Mouse (Mus musculus): ENCODE data around the gene Elf3. TPM values are rescaled to one million over a fixed set of nuclear protein-coding genes. Genes with fewer than 3 reads are reported as not detected.

Elf3 gene
- polyA plus RNA-seq, 1 experiment from 2014 or later, result 0.25 TPM

GRCm38 (mm10) chr1:135205257-135205656 is 53.1 kb downstream of the Elf3 start:
- DNase-seq, result no peak
- H3K27ac ChIP-seq (replicated peaks; ENCODE audit: low read depth, low read length), result no peak overlapping the region
- no peaks in the 10 kb centered on the region for H3K36me3 ChIP-seq (ENCODE audit: control insufficient read depth, insufficient read depth, low read length)
- no peaks in the 10 kb centered on the region for H3K4me1 ChIP-seq (ENCODE audit: control insufficient read depth, insufficient read depth, low read length)
- 55% methylated on average over 4 of the region's 4 CpGs for WGBS
- H3K4me3 ChIP-seq (replicated peaks; ENCODE audit: low read depth, low read length), result no peak overlapping the region
- no peak for ATAC-seq (ENCODE audit: low FRiP score, low TSS enrichment)
- H3K9ac ChIP-seq (replicated peaks; ENCODE audit: low read length), result no peak overlapping the region
- no peak overlapping the region for H3K4me2 ChIP-seq (ENCODE audit: low read length)
- no peaks in the 10 kb centered on the region for H3K9me3 ChIP-seq (ENCODE audit: control insufficient read depth, low read length)
- H3K27me3 ChIP-seq (ENCODE audit: control insufficient read depth, insufficient read depth, low read length), result no peaks in the 10 kb centered on the region

- ATAC-seq (ENCODE audit: low FRiP score, low TSS enrichment) (no peak), DNase-seq (no peak)
- peaks cover 1% of the 10 kb centered on the region for H3K4me1 ChIP-seq (ENCODE audit: control insufficient read depth, insufficient read depth, low read length)
- no peak overlapping the region for H3K9ac ChIP-seq (replicated peaks; ENCODE audit: low read length)
- no peaks in the 10 kb centered on the region for H3K36me3 ChIP-seq (ENCODE audit: control insufficient read depth, insufficient read depth, low read length)
- H3K27ac ChIP-seq (replicated peaks; ENCODE audit: low read depth, low read length), result no peak overlapping the region
- H3K27me3 ChIP-seq (ENCODE audit: control insufficient read depth, insufficient read depth, low read length), result no peaks in the 10 kb centered on the region
- no peaks in the 10 kb centered on the region for H3K9me3 ChIP-seq (ENCODE audit: control insufficient read depth, low read length)
- 32% methylated on average over 12 of the region's 12 CpGs for WGBS
- no peak overlapping the region for H3K4me3 ChIP-seq (replicated peaks; ENCODE audit: low read depth, low read length)
- H3K4me2 ChIP-seq (ENCODE audit: low read length), result no peak overlapping the region
Observed at GRCm38 (mm10) chr1:135204196-135205126, 53.9 kb downstream of the Elf3 start.

Other genes starting within 250 kb of the Elf3 start
- gene Lgr6, start 153.3 kb downstream of the Elf3 start, polyA plus RNA-seq (2014; fragmentation: Nextera tagmentation; extraction: Ambion mirVana), result 0.87 and 0.98 TPM in 2 replicates
- gene Ptpn7, start 125.9 kb downstream of the Elf3 start, polyA plus RNA-seq (2014; fragmentation: Nextera tagmentation; extraction: Ambion mirVana), result 0.27 and 0.62 TPM in 2 replicates
- 322 and 380 TPM in 2 replicates for gene Arl8a, start 111.7 kb downstream of the Elf3 start, polyA plus RNA-seq (2014; fragmentation: Nextera tagmentation; extraction: Ambion mirVana)
- 0.30 and 0.34 TPM in 2 replicates for gene Gpr37l1, start 90.9 kb downstream of the Elf3 start, polyA plus RNA-seq (2014; fragmentation: Nextera tagmentation; extraction: Ambion mirVana)
- gene Rnpep, start 25.5 kb upstream of the Elf3 start, polyA plus RNA-seq (2014; fragmentation: Nextera tagmentation; extraction: Ambion mirVana), result 74.3 and 91.6 TPM in 2 replicates
- gene Timm17a, start 55.2 kb upstream of the Elf3 start, polyA plus RNA-seq (2014; fragmentation: Nextera tagmentation; extraction: Ambion mirVana), result 136 and 154 TPM in 2 replicates
- gene Lmod1, start 66.2 kb upstream of the Elf3 start, polyA plus RNA-seq (2014; fragmentation: Nextera tagmentation; extraction: Ambion mirVana), result 0.20 and 0.34 TPM in 2 replicates
- gene Shisa4, start 116.7 kb upstream of the Elf3 start, polyA plus RNA-seq (2014; fragmentation: Nextera tagmentation; extraction: Ambion mirVana), result 59.3 and 93.6 TPM in 2 replicates
- 126 and 127 TPM in 2 replicates for gene Ipo9, start 171.9 kb upstream of the Elf3 start, polyA plus RNA-seq (2014; fragmentation: Nextera tagmentation; extraction: Ambion mirVana)